Mouse (Mus musculus): ENCODE results near the gene Aatk. TPM values are rescaled to one million over a fixed set of nuclear protein-coding genes. Genes with fewer than 3 reads are reported as not detected.
A peak's percentile ranks its signal among the peaks of the same experiment; 100 is the strongest.

Gene Aatk
- 13.7 and 15.7 TPM in 2 replicates for total RNA-seq (2021)
- long read RNA-seq, experiment 1, full-length matches to known transcripts: 4 of 19 reads
- long read RNA-seq, experiment 1, partial matches to known transcripts: 15 of 19 reads
- long read RNA-seq, experiment 1, other reads (novel, unspliced or antisense): 0 of 19 reads
- long read RNA-seq, experiment 2, full-length matches to known transcripts: 3 of 12 reads
- long read RNA-seq, experiment 2, partial matches to known transcripts: 3 of 12 reads
- long read RNA-seq, experiment 2, other reads (novel, unspliced or antisense): 6 of 12 reads

DNA sequence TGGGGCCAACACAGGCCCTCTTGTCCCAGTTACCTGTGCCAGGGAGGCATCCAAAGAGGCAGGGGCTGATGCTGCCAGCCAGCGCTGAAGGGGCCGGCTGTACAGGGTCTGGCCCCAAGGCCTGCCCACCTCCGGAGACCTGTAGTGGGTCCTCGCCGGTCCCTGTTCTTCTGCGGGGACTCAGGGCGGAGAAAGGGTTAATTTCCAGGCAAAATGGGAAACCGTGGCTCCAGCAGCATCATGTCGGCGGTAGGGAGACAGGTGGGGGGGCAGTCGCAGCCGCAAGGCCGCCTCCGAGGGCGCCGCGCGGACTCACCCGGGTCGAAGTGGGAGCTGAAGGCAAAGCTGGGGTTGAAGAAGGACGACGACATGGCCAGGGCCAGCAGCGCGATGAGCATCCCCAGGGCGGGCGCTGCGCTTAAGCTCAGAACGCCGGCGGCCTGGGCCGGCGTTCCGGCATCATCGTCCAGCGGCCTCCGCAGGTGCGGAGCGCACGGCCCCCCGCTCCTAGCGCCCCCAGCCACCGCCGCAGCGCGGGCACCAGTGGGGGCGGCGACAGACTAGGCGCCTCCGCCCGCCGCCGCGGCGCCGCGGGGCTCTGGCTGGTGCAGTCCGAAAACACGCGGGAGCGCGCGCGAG is at the start of gene Aatk:
TSS of gene Aatk (minus strand) at position 615 of the 639 bp plus-strand sequence.
- peak; percentile 62 for DNase-seq

- peak; percentile 87 for DNase-seq
Observed at GRCm38 (mm10) chr11:120092817-120093591, 46.0 kb upstream of the Aatk start.

- peak; percentile 51 for DNase-seq
Observed at GRCm38 (mm10) chr11:120090661-120091060, 43.7 kb upstream of the Aatk start.

- peak; percentile 99 for DNase-seq
Observed at GRCm38 (mm10) chr11:120086702-120087152, 39.8 kb upstream of the Aatk start, which contains the start of gene Cep131. TSS of gene Cep131 (minus strand) at chr11:120086827.

DNA sequence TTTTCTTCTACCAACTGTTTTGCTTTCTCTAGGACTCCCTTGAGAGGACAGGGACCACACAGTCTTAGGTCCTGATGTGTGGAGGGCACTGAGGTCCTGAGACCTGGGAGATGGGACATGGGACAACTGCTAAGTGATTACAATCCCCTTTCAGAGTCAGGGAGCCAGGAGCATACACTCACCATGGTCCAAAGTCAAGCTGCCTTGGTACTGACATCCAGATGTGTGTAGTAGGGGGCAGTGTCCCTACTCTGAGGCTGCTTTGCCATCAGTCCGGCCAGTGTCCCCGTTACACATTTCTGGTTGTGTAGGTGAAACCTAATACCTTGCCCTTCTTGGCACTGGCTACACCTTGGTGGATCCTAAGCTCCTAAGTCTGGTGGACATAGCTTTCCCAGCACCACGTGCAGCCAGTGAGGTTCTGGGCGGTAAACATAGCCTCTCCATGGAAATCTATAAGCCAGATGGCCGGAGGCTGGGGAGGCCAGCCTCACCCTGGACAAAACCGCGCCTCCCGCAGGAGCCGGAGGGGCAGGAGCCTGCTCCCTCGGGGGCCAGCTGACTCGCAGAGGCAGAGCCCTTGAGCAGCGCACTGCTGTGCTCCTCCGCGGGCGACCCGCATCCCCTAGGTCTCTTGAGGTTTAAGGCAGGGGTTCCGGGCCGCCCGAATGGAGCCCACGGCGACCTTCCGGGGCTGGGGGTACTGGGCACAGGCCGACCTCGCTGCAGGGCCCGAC is 39.1 kb upstream of the Aatk start:
- DNase-seq: peak; percentile 69

- DNase-seq: no peak
Observed at GRCm38 (mm10) chr11:120080282-120080681, 33.3 kb upstream of the Aatk start.

DNA sequence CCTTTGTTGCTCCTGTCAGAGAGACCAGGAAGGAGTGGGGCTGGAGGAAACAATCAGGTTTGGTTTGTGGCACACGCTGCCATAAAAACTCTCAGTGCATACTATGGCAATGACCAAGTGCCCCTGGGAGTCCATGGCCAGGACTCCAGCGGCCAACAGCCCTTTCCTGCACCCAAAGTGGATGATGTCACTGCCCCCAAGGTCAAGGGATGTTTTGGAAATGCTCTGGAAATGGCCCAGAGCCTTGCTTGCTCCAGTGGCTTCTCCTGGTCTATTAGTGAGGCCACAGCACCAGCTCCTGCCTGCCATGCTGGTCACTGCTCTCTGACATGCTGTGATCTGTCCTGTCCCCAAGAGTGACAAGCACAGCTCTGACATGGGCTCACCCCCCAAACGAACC is 29.2 kb upstream of the Aatk start:
- peak; percentile 85 for DNase-seq

DNA sequence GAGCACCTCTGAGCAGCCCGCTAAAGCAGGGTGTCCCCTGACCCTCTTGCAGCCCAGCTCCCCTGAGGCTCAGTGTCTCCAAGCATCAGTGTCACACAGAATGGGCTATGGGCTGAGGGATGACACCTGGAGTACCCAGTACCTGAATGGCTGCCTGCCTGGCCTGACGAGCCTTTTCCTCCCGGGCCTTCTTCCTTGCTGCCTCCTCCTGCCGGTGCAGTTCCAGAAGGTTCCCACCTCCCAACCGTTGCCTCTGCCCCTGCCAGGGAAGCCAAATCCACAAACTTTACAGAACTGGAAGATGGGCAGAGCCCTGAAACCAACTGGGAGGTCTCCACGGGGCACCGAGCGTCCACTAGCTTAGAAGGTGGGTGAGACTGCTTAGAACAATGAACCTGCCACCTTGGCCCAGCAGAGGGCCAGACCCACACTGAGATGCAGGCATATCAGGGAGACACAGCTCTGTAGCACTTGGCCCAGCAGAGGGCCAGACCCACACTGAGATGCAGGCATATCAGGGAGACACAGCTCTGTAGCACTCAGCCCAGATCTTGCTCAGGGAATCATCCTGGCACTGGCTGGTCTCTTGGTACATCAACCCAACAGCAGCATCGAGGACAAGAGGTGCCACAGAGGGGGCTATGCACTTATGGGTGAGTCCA is 26.1 kb upstream of the Aatk start:
- no peak for DNase-seq

DNA sequence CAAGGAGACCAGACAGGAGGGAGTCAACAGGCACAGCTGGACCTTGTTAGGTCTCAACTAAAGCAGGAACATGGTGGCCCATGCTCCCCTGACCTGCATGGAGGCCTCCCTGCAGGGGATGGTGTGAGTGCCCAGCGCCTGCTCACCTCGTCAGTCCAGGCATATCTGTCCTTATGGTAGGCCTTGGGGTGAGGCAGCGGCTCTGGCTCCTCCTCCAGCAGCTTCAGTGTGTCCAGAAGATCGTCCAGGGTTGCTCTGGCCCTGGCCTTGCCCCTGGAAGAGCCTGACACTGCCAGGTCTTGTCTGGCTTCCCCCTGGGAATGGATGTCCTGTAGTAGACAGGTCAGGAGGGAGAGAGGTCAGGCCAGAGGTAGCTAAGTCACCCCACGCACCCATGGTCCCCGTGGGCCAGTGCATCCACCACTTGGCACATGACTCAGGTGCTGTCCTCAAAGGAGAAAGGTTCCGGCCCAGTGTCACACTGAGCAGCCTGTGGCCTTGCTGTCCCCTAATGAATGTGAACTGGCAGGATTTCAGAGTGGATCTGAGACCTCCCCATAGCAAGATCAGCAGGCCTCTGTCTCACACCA is 24.9 kb upstream of the Aatk start:
- DNase-seq: peak; percentile 73

GRCm38 (mm10) chr11:120071065-120071464 is 24.1 kb upstream of the Aatk start:
- no peak for DNase-seq

DNA sequence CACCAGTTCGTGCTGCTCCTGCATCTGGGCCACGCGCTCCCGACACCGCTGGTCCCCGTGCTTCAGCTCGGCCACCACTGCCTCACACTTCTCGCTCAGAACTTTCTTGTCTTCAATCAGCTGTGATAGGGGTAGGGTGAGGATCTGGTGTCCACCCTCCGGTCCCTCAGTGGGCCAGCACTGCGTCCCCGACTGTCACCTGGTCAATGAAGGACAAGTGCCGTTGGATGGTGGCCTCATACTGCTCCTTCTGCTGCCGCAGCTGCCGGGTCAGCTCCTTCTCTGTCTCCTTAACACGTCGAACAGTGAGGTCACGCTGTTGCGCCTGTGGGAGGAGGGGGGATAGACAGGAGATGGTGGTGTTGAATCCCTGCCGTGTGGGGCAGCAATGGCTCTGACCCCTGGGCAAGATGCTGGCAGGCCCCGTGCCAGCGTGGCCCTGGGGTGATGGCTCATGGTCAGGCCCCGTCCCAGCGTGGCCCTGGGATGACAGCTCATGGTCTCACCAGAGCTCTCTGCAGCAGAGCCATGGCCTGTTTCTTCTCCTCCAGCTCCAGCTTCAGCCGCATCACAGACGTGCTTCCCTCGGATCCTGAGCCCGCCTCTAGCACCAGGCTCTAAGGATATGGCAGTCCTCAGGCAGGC is 23.4 kb upstream of the Aatk start:
- peak; percentile 84 for DNase-seq

- DNase-seq: no peak
Observed at GRCm38 (mm10) chr11:120069261-120069660, 22.3 kb upstream of the Aatk start.

DNA sequence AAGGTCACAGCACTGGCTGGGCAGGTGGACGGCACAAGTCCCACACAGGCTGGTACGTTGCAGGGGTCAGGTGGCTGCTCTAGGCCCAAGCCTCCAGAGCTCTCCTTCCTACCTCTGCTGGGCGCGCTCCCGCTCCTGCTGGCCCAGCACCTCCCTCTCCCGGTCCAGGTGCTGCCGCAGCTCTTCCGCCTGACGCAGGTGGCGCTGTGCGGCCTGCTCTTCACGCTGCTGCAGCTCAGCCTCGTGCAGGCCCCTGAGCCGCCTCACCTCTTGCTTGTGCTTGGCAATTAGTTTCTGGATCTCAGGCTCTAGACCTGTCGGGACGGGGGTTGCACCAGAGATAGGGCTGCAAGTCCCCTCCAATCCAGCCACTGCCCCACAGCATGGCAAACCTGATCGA is 20.9 kb upstream of the Aatk start:
- DNase-seq: no peak

- peak; percentile 78 for DNase-seq
Observed at GRCm38 (mm10) chr11:120065291-120065690, 18.3 kb upstream of the Aatk start.

DNA sequence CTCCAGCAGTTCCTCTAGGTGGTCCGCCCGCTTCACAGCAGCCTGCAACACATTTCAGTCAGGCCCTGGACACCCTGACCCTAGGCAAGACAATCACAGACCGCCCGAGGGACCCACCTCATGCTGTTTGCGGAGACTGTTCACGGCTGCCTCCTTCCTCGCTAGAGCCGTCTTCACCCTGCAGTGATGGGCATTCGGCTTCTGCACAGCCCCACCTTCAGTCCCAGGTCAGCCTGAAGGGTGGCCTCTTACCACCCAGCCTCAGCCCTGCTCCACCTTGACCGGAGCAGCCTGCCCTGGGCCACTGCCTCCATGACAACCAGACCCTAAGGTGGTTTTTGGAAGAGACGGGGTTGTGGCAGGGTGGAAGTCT is 17.7 kb upstream of the Aatk start:
- DNase-seq: no peak

- no peak for DNase-seq
Observed at GRCm38 (mm10) chr11:120064006-120064667, 17.2 kb upstream of the Aatk start.

- DNase-seq: no peak
Observed at GRCm38 (mm10) chr11:120063326-120063725, 16.4 kb upstream of the Aatk start.

DNA sequence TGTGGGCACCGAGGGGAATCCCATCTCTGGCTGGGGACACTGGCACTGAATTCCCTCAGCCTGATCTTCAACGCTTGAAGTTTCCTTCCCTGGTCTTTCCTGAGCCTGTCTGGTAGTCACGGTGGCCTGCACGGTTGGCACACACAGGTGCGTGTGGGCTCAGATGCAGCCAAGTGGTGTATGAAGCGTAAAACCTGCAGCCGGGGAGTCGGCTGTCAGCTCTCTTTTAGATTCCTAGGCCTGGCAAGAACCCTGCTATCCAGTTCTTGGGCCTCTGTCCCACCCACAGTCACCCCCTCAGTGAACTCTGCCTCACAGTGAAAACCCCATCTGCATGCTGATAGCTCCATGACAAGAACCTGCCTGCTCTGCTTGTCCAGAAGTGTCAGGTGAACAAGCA is 13.7 kb upstream of the Aatk start:
- no peak for DNase-seq

DNA sequence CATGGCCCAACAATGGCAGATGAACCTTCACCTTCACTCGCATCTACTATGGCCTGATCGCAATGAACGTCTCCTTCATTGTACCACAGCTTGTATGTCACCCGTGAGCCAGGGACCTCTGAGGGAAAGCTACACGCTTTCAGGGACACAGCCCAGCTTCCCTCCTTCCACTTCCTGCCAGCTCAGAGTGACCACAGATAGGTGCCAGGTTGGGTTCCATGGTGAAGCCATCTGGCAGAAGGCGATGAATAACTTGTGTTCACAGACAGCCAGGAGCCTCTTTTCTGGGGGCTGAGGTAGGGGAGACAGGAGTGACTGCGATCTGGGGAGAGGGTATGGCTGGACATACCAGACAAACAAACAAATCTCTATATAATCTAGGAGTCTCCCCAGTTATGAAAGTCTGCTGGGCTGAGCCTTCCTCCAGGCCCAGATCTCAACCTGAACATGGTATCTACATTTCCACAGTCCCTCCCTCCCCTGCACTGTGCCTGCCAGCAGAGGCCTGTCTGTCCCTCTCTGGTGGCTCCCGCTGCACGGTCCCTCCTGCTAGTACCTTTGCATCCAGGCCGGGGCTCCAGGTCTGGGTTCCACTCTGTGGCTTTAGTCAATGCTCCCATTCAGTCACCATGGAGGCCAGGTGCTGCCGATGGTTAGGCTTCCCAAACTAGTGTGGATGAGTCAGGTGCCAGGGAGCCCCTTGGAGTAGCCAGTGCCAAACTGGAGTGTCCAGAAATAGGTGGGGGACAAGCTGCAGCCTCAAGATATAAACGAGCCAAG is 9.2 kb upstream of the Aatk start:
- no peak for DNase-seq

DNA sequence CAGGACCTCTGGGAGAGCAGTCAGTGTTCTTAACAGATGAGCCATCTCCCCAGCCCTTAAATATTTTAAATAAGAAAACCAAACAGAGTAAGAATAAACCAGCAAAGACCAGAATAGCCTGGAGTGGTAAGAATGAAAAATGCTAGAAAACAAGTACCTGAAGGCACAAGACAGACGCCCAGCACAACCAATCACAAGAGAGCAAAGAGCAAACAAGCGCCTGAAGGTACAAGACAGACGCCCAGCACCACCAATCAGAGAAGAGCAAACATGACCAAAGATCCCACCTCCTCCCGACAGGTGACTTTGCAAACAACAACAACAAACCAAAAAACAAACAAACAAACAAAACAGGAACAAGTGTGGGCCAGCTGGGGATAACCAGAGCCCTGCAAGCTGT is 6.9 kb upstream of the Aatk start:
- DNase-seq: no peak

Measured in adrenal gland, postnatal 14 days (tissue).